Mouse (Mus musculus) lung, embryonic 15.5 days (tissue): ENCODE measurements at regions not wholly inside any gene's neighbourhood (a gene's known extent, or its start where the extent isn't known, plus 50 kb on each side); places are given as distances from the start of the nearest gene placed in this dataset.

Experiments
- ATAC-seq: fragments of 200-750 bp; cut with Nextera tagmentation; 2 replicates; pipeline ENCODE4 v1.8.0; 2017; ENCODE audit warnings: moderate number of reproducible peaks, borderline replicate concordance; ENCODE audit not compliant: low FRiP score, low TSS enrichment; ENCODE audit errors: extremely low read depth
- H3K27ac ChIP-seq: fragments of 300-500 bp; sonication (generic); 2 replicates; pipeline ENCODE4 v1.5.1; 2015; ENCODE audit warnings: moderate library complexity, mild to moderate bottlenecking, inconsistent platforms
- H3K27me3 ChIP-seq: fragments of 300-500 bp; sonication (generic); 2 replicates; pipeline ENCODE4 v1.6.1; 2015; ENCODE audit warnings: inconsistent platforms
- H3K36me3 ChIP-seq: fragments of 300-500 bp; sonication (generic); 2 replicates; pipeline ENCODE4 v1.6.1; 2015; ENCODE audit warnings: inconsistent platforms
- H3K4me1 ChIP-seq: fragments of 300-500 bp; sonication (generic); 2 replicates; pipeline ENCODE4 v1.6.1; 2015; ENCODE audit warnings: inconsistent platforms
- H3K4me2 ChIP-seq: fragments of 300-500 bp; sonication (generic); 2 replicates; pipeline ENCODE4 v1.6.1; 2015; ENCODE audit warnings: inconsistent platforms, mild to moderate bottlenecking, moderate library complexity
- H3K4me3 ChIP-seq: fragments of 300-500 bp; sonication (generic); 2 replicates; pipeline ENCODE4 v1.5.1; 2015; ENCODE audit warnings: mild to moderate bottlenecking, inconsistent platforms
- H3K9ac ChIP-seq: fragments of 300-500 bp; sonication (generic); 2 replicates; pipeline ENCODE4 v1.6.1; 2015; ENCODE audit warnings: inconsistent platforms
- H3K9me3 ChIP-seq: fragments of 300-500 bp; sonication (generic); 2 replicates; pipeline ENCODE4 v1.6.1; 2016; ENCODE audit warnings: inconsistent platforms
- WGBS: fragments of 180-500 bp; shearing (Covaris S2); methylation state at CpG from one replicate; pipeline ENCODE4 v1.1.7; 2015; 5-methylcytosine and 5-hydroxymethylcytosine counted together

GRCm38 (mm10) chr12:97750166-97750565, 509.1 kb downstream of the Galc start:
- H3K36me3 ChIP-seq, result no peaks in the 10 kb centered on the region
- no peaks in the 10 kb centered on the region for H3K4me1 ChIP-seq
- H3K4me3 ChIP-seq, result no peak overlapping the region
- H3K27ac ChIP-seq, result no peak overlapping the region
- no peaks in the 10 kb centered on the region for H3K9me3 ChIP-seq
- H3K27me3 ChIP-seq, result no peaks in the 10 kb centered on the region
- H3K4me2 ChIP-seq, result no peak overlapping the region
- no peak for ATAC-seq
- whole genome bisulfite sequencing, result 46% methylated on average over 2 of the region's 2 CpGs
- H3K9ac ChIP-seq, result no peak overlapping the region

DNA sequence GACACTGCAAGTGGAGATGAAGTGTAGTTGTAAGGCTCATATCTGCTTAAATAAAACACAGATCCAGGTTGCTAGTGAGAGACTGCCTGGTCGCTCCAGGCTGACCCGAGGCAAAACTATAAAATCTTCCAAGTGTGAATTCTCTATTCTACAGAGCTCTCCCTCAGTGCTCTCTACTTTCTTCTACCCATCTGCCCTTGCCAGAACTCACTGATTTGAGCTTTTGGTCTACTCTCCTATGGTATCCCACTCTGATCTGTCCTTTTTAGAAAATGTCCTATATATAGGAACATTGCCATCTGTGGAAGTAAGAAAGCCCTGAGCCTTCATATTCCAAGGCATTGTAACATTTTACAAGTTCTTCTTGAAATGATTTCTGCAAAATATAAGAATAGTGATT, 518.3 kb downstream of the Galc start:
- no peaks in the 10 kb centered on the region for H3K36me3 ChIP-seq
- no peak overlapping the region for H3K27ac ChIP-seq
- ATAC-seq, result no peak
- H3K4me3 ChIP-seq, result no peak overlapping the region
- no peak overlapping the region for H3K4me2 ChIP-seq
- 74% methylated on average over 2 of the region's 2 CpGs for WGBS
- H3K9me3 ChIP-seq, result no peaks in the 10 kb centered on the region
- no peak overlapping the region for H3K9ac ChIP-seq
- no peaks in the 10 kb centered on the region for H3K4me1 ChIP-seq
- no peaks in the 10 kb centered on the region for H3K27me3 ChIP-seq

- no peaks in the 10 kb centered on the region for H3K36me3 ChIP-seq
- no peak overlapping the region for H3K9ac ChIP-seq
- no peaks in the 10 kb centered on the region for H3K27me3 ChIP-seq
- WGBS, result 88% methylated on average over 6 of the region's 6 CpGs
- ATAC-seq, result no peak
- H3K4me3 ChIP-seq, result no peak overlapping the region
- H3K4me2 ChIP-seq, result no peak overlapping the region
- H3K4me1 ChIP-seq, result no peaks in the 10 kb centered on the region
- H3K9me3 ChIP-seq, result no peaks in the 10 kb centered on the region
- no peak overlapping the region for H3K27ac ChIP-seq
Measured at GRCm38 (mm10) chr12:97732078-97732580, 527.1 kb downstream of the Galc start.

DNA sequence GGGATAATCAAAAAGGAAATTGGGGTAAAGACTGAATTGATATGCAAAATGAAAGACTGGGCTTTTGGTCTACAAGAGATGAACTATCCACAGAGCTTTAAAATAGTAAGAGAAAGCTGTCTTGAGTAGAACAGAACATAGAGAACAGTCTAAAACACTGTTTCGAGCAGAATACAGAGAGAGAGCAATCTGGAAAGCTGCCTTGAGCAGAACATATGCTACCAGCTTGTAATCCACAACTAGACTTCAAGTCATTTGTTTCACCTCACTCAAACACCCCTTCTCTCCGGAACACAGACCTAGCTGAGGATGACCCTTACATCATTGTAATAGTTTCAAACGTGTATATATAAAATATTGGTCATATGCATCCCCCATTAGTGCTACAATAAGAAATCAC, 538.7 kb downstream of the Galc start:
- H3K4me2 ChIP-seq, result no peak overlapping the region
- WGBS, result 62% methylated on average over 3 of the region's 3 CpGs
- H3K9ac ChIP-seq, result no peak overlapping the region
- H3K4me1 ChIP-seq, result no peaks in the 10 kb centered on the region
- H3K4me3 ChIP-seq, result no peak overlapping the region
- no peaks in the 10 kb centered on the region for H3K27me3 ChIP-seq
- H3K9me3 ChIP-seq, result no peaks in the 10 kb centered on the region
- H3K27ac ChIP-seq, result no peak overlapping the region
- no peak for ATAC-seq
- no peaks in the 10 kb centered on the region for H3K36me3 ChIP-seq

DNA sequence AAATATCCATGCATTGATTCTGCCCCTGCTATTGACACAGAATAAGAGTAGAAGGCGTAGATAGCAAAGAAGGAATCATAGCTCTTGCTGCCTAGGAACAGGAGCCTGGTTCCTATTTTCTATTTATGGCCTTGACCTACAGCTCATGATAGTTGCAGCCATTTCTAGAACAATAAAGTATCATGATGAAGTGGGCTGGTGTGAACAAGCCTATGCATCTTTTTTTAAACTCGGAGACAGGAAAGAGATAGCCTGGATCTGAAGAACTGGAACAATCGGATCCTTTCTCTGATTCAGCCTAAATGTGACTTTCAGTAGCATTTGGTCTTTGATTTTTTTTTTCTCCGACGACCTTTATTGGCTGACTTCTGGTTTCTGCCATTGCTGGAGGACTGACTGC, 541.4 kb downstream of the Galc start:
- Histone ChIP-seq H3K27me3 (no peaks in the 10 kb centered on the region), H3K9ac (no peak overlapping the region), H3K4me1 (no peaks in the 10 kb centered on the region), H3K36me3 (no peaks in the 10 kb centered on the region), H3K27ac (no peak overlapping the region), H3K9me3 (no peaks in the 10 kb centered on the region), H3K4me2 (no peak overlapping the region), H3K4me3 (no peak overlapping the region)
- WGBS, result 82% methylated on average over 5 of the region's 5 CpGs
- no peak for ATAC-seq
